9 mouse cellular contexts compared by ENCODE assay signal in the genomic region with DNA sequence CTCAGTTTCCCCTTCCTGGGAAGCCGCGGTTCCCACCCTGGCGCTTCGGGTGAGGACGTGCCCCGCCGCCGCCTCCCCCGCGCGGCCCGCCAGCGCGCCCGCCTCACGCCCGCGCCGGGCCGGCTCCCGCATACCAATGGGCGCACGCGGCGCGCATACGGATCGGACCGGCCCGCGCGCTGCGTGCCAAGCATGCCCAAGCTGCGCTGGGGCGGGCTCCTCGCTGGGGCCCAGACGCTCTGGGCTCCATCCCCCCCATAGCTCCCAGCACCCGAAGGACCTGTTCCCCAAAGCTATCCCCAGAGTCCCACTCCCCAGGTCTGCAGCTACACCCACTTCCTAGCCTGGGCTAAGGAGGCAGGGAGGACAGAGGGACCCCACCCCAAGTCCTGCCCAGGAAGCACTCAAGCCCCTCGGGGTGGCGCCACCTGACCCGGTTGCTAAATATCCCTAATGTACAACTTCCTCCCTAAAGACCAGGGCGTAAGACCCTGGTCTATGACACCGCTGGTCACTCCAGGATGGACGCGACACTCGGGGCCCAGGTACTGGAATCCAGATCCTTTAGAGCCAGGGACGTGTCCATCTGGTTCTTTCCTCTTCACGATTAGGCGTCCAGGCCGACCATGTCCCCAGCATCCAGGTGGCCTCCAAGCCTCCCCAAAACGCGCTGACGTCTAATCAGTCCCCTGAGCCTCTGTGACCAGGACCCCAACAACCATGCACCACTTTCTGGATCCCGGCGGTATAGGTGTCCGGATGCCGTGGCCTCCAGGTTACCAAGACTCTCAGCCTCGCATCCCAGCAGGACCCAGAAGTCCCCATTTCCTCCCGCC. TPM values are rescaled to one million over a fixed set of nuclear protein-coding genes. Genes with fewer than 3 reads are reported as not detected.
DNase-seq lines count a peak whose midpoint lies in the region; ATAC-seq and TF ChIP-seq lines count a peak whose summit lies in the region.
"Had no signal": no experiment of that assay in that cellular context is flagged by ENCODE, and none has a peak within 500 bp of the region (broad histone marks: within the 10 kb centered on the region; RNA-seq: fewer than 3 reads in every experiment).

No protein-coding gene starts in this region.

- no peak for DNase-seq in heart, postnatal 0 days (ENCODE audit: low spot score)
- DNase-seq in heart, postnatal 25 days (ENCODE audit: low spot score), result no peak
- DNase-seq in embryonic facial prominence, embryonic 11.5 days (ENCODE audit: low spot score), result no peak
- peak; percentile 65 for DNase-seq in midbrain, embryonic 14.5 days
- DNase-seq in urinary bladder, postnatal 14 days (ENCODE audit: low spot score), result no peak
- no peak for DNase-seq in cerebellum, postnatal 10 days
- no peak for DNase-seq in spleen, adult 12 weeks (ENCODE audit: low spot score)

- H3K4me2 ChIP-seq in heart, postnatal 0 days (ENCODE audit: low read depth, low read length), result peak overlapping the region; percentile 54
- H3K4me2 ChIP-seq in embryonic facial prominence, embryonic 11.5 days (ENCODE audit: low read depth, low read length), result peak overlapping the region; percentile 57
- peak overlapping the region; percentile 60 for H3K4me2 ChIP-seq in hindbrain, embryonic 16.5 days (ENCODE audit: low read length)
- peak overlapping the region; percentile 51 for H3K4me2 ChIP-seq in midbrain, embryonic 14.5 days (ENCODE audit: low read length)

- H3K27ac ChIP-seq in heart, postnatal 0 days (ENCODE audit: low read depth), result no peak overlapping the region
- no peak overlapping the region for H3K27ac ChIP-seq in embryonic facial prominence, embryonic 11.5 days (replicated peaks; ENCODE audit: low read depth, low read length)
- H3K27ac ChIP-seq in hindbrain, embryonic 16.5 days (ENCODE audit: low read depth, low read length), result no peak overlapping the region
- no peak overlapping the region for H3K27ac ChIP-seq in midbrain, embryonic 14.5 days (replicated peaks; ENCODE audit: low read depth, low read length)

- H3K27me3 ChIP-seq in heart, postnatal 0 days (ENCODE audit: control insufficient read depth, insufficient read depth, low read length), result peaks cover 62% of the 10 kb centered on the region
- H3K27me3 ChIP-seq in embryonic facial prominence, embryonic 11.5 days (ENCODE audit: control insufficient read depth, insufficient read depth, low read length), result peaks cover 62% of the 10 kb centered on the region
- peaks cover 41% of the 10 kb centered on the region for H3K27me3 ChIP-seq in hindbrain, embryonic 16.5 days (replicated peaks; ENCODE audit: control insufficient read depth, insufficient read depth, low read length)
- H3K27me3 ChIP-seq in midbrain, embryonic 14.5 days (ENCODE audit: control insufficient read depth, insufficient read depth, low read length), result peaks cover 59% of the 10 kb centered on the region

- no peak for TF ChIP-seq CTCF in heart, postnatal 0 days (IDR thresholded peaks at IDR 0.05; ENCODE audit: low read depth)

- H3K36me3 ChIP-seq in heart, postnatal 0 days (replicated peaks; ENCODE audit: control insufficient read depth, insufficient read depth, low read length), result no peaks in the 10 kb centered on the region
- no peaks in the 10 kb centered on the region for H3K36me3 ChIP-seq in embryonic facial prominence, embryonic 11.5 days (replicated peaks; ENCODE audit: control insufficient read depth, insufficient read depth, low read depth, low read length)
- no peaks in the 10 kb centered on the region for H3K36me3 ChIP-seq in hindbrain, embryonic 16.5 days (ENCODE audit: control insufficient read depth, insufficient read depth, low read length)
- H3K36me3 ChIP-seq in midbrain, embryonic 14.5 days (ENCODE audit: control insufficient read depth, insufficient read depth, low read length), result no peaks in the 10 kb centered on the region

- H3K4me1 ChIP-seq in heart, postnatal 0 days (ENCODE audit: control insufficient read depth, insufficient read depth), result no peaks in the 10 kb centered on the region; the same call in 1 of the 2 replicates
- peaks cover 3% of the 10 kb centered on the region; the same call in 1 of the 2 replicates for H3K4me1 ChIP-seq in embryonic facial prominence, embryonic 11.5 days (ENCODE audit: control insufficient read depth, insufficient read depth, low read length)
- peaks cover 18% of the 10 kb centered on the region for H3K4me1 ChIP-seq in hindbrain, embryonic 16.5 days (ENCODE audit: control insufficient read depth, insufficient read depth, low read depth, low read length)
- H3K4me1 ChIP-seq in midbrain, embryonic 14.5 days (ENCODE audit: control insufficient read depth, insufficient read depth, low read length), result peaks cover 8% of the 10 kb centered on the region

- no peak for ATAC-seq in heart, postnatal 0 days (ENCODE audit: insufficient read depth, low read depth)
- ATAC-seq in embryonic facial prominence, embryonic 11.5 days (replicated peaks; ENCODE audit: insufficient number of reproducible peaks, low FRiP score, low TSS enrichment, low read depth), result no peak
- ATAC-seq in hindbrain, embryonic 16.5 days, result peak; percentile 25
- ATAC-seq in midbrain, embryonic 14.5 days (ENCODE audit: low FRiP score, low TSS enrichment), result no peak

- H3K4me3 ChIP-seq in heart, postnatal 0 days (ENCODE audit: low read depth, low read length), result peak overlapping the region; percentile 35
- peak overlapping the region; percentile 32 for H3K4me3 ChIP-seq in embryonic facial prominence, embryonic 11.5 days (ENCODE audit: low read depth, low read length)
- peak overlapping the region; percentile 44 for H3K4me3 ChIP-seq in hindbrain, embryonic 16.5 days (ENCODE audit: low read length)
- H3K4me3 ChIP-seq in midbrain, embryonic 14.5 days (replicated peaks; ENCODE audit: low read depth, low read length), result peak overlapping the region; percentile 30

- no peaks in the 10 kb centered on the region for H3K9me3 ChIP-seq in heart, postnatal 0 days (replicated peaks; ENCODE audit: control insufficient read depth, low read length)
- no peaks in the 10 kb centered on the region for H3K9me3 ChIP-seq in embryonic facial prominence, embryonic 11.5 days (replicated peaks; ENCODE audit: control insufficient read depth, low read length)
- no peaks in the 10 kb centered on the region for H3K9me3 ChIP-seq in hindbrain, embryonic 16.5 days (ENCODE audit: control insufficient read depth, low read length)
- H3K9me3 ChIP-seq in midbrain, embryonic 14.5 days (ENCODE audit: control insufficient read depth, low read length), result no peaks in the 10 kb centered on the region

- no peak overlapping the region for H3K9ac ChIP-seq in heart, postnatal 0 days (replicated peaks; ENCODE audit: low read depth, low read length)
- H3K9ac ChIP-seq in embryonic facial prominence, embryonic 11.5 days (replicated peaks; ENCODE audit: low read length), result no peak overlapping the region
- H3K9ac ChIP-seq in hindbrain, embryonic 16.5 days (ENCODE audit: low read depth, low read length), result peak overlapping the region; percentile 51
- H3K9ac ChIP-seq in midbrain, embryonic 14.5 days (replicated peaks; ENCODE audit: low read length), result no peak overlapping the region

- intact Hi-C loops in heart, postnatal 25 days (cut with DNase I), result no loop called here

- WGBS in heart, postnatal 0 days, result under 1% methylated on average over 41 of the region's 59 CpGs
- 1% methylated on average over 56 of the region's 59 CpGs for WGBS in embryonic facial prominence, embryonic 11.5 days
- WGBS in hindbrain, embryonic 16.5 days, result 1% methylated on average over 45 of the region's 59 CpGs
- WGBS in midbrain, embryonic 14.5 days, result 2% methylated on average over 59 of the region's 59 CpGs

- no peak for TF ChIP-seq EP300 in heart, postnatal 0 days (IDR thresholded peaks at IDR 0.05; ENCODE audit: low read depth)

RNA-seq across cellular contexts. Expression of a gene that starts 1.5 kb away (rescaled TPM):
- total RNA-seq in heart, postnatal 0 days (2014; rRNA removed; ENCODE audit: low replicate concordance), result not detected in 2 replicates
- 0.18 and 0.29 TPM in 2 replicates for polyA plus RNA-seq in heart, postnatal 0 days (2015; fragmentation: Nextera tagmentation; extraction: Ambion mirVana)
- not detected for total RNA-seq in heart, postnatal 25 days (2021)
- polyA plus RNA-seq in embryonic facial prominence, embryonic 11.5 days (2014; fragmentation: Nextera tagmentation; extraction: Ambion mirVana), result 0.21 and 0.25 TPM in 2 replicates
- 5.4 and 6.3 TPM in 2 replicates for polyA plus RNA-seq in hindbrain, embryonic 16.5 days (2015; fragmentation: Nextera tagmentation; extraction: Ambion mirVana)
- 3.7 and 4.4 TPM in 2 replicates for polyA plus RNA-seq in midbrain, embryonic 14.5 days (2014; fragmentation: Nextera tagmentation; extraction: Ambion mirVana)
- total RNA-seq: adrenal gland, postnatal 36 days had no signal

RNA-seq across cellular contexts. Expression of a gene that starts 23.4 kb away (rescaled TPM):
- total RNA-seq in heart, postnatal 0 days (2014; rRNA removed; ENCODE audit: low replicate concordance), result 94.2 and 123 TPM in 2 replicates
- 153 and 154 TPM in 2 replicates for polyA plus RNA-seq in heart, postnatal 0 days (2015; fragmentation: Nextera tagmentation; extraction: Ambion mirVana)
- total RNA-seq in heart, postnatal 25 days (2021), result 10 to 100 TPM; 82.2 to 88.1 TPM
- polyA plus RNA-seq in embryonic facial prominence, embryonic 11.5 days (2014; fragmentation: Nextera tagmentation; extraction: Ambion mirVana), result 50.7 and 60.0 TPM in 2 replicates
- 77.0 and 86.9 TPM in 2 replicates for polyA plus RNA-seq in hindbrain, embryonic 16.5 days (2015; fragmentation: Nextera tagmentation; extraction: Ambion mirVana)
- polyA plus RNA-seq in midbrain, embryonic 14.5 days (2014; fragmentation: Nextera tagmentation; extraction: Ambion mirVana), result 59.6 and 84.1 TPM in 2 replicates
